Mouse (Mus musculus) layer of hippocampus, adult 8-10 months (tissue): ENCODE results near the gene Camk2g. TPM values are rescaled to one million over a fixed set of nuclear protein-coding genes. Genes with fewer than 3 reads are reported as not detected.

Experiments used
- DNase-seq, 2 experiments: peaks; one replicate each; pipeline ENCODE4 v3.0.0; 2022; ENCODE audit warnings: low spot score in 2 of 2
- total RNA-seq, 4 experiments: library from RNA; stranded (reverse); gene quantifications; 2 replicates each; pipeline ENCODE4 v1.2.4; 2022

The Camk2g gene
- 100 to 1,000 TPM; 247 to 278 (median 262) TPM for total RNA-seq

DNA sequence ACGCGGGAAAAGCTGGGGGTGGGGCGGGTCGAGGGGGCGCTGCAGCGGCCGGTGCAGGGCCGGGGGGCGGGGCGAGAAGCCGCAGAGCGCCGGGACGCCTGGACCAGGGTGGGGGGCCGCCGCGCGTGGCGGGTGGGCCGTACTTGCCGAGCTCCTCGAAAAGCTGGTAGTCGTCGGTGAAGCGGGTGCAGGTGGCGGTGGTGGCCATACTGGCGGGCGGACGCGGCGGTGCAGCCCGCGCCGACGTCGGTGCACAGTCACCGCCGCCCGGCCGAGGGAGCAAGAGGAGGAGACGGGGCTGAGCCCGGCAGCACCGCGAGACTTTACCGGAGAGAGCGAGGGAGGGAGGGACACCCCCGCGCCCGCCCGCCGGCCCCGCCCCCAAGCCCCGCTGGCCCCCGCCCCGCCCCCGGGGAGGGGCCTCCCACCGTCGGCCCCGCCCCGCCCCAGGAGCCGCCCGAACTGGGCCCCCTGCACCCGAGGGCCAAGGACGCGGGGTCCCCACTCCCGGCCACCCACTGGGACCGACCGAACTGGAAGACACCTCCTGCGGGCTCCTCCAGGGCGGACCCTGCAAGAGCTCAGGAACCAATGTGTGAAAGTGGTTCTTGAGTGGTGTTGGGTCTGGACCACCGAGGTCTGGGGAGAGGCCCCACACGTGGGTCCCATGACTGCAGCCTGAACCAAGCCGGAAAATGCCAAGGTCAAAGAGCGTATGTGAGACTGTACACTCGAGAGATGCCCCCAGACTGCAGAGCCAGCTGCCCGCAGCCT, at the start of gene Camk2g:
Gene Camk2g, minus strand, starts transcription at position 331 of the 774 bp plus-strand sequence.
- DNase-seq = peak; percentile 53 to 56

DNA sequence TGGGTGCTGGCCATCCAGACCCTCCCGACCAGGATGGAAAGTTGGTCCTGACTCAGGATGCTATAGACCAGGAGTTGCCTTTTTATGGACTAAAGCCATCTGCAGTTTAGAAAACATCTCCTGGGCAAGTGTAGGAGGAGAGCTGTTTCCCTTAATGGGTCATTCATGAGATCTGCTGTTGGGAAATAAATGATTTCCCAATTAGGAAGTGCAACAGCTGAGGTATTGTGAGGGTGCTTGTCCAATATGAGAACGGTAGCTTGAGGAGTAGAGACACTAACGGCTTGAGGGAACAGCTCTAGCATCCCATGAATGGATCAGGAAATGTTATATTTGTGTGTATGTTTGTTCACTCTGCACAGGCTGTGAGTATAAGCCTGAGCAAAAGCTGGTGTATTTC, 48.7 kb upstream of the Camk2g start:
- no peak for DNase-seq

- no peak for DNase-seq
These were observed 47.6 kb upstream of the Camk2g start for GRCm38 (mm10) chr14:20841526-20841925.

DNA sequence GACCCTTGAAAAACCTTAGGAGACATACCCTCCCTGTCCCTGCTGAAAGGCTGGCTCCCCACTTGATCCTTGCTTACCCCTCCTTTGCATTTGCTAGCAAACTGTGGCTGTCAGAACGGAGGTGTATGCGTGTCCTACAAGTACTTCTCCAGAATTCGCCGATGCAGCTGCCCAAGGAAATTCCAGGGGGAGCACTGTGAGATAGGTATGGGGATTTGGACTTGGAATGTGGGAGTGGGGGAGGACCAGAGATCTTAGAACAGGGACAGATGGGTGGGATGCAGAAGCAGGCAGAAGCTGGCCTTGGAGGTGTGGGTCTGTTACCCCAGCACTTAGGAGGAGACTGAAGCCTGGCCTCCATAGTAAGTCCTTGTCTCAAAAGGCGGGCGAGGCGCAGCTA, 43.8 kb upstream of the Camk2g start:
- no peak for DNase-seq

DNA sequence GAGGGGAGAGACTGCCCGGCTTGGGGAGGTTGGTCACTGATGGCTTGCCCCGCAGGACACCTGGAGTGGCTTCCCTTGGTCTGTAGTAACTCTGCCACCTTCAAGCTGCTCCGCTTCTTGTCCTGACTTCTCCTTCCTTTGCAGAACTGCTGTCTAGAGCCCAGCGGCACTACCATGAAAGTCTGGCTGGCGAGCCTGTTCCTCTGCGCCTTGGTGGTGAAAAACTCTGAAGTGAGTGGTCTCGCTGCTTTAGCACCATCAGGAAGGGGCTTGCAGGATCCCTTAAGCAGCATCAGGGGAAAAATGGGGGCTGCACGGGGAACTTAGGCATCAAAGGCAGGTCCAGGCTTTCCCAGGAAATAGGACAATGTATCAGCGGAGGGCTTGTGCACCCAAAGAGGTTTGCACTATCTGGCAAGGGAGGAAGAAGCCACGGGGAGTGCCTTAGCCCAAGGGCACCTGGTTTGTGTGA, 43.1 kb upstream of the Camk2g start:
- DNase-seq = no peak

- DNase-seq = peak in 1 of 2 experiments; percentile 32
These were observed 42.5 kb upstream of the Camk2g start, which contains the start of gene Plau for GRCm38 (mm10) chr14:20836171-20836904. Plau (plus strand) TSS chr14:20836660.

GRCm38 (mm10) chr14:20834136-20834535, 40.2 kb upstream of the Camk2g start:
- no peak for DNase-seq

- no peak for DNase-seq
These were observed 39.6 kb upstream of the Camk2g start for GRCm38 (mm10) chr14:20833525-20833924.

DNA sequence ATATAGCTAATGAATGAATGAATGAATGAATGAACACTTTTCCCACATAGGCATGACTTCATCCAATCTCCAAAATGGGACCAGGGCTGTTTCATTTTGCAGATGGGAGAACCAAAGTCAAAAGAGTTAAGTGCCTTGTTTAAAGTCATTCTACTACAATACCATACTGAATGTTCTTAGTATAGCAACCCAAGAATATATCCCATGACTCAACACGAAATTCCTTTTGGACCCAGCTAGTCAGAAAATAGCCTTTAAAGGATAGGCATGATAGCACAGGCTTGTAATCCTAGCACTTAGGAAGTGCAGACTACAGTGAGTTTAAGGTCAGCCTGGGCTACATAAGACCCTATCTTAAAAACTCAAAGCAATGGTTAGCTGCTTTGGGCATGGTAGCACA, 38.0 kb upstream of the Camk2g start:
- DNase-seq = no peak

- DNase-seq = no peak
These were observed 37.4 kb upstream of the Camk2g start for GRCm38 (mm10) chr14:20831141-20831910.

DNA sequence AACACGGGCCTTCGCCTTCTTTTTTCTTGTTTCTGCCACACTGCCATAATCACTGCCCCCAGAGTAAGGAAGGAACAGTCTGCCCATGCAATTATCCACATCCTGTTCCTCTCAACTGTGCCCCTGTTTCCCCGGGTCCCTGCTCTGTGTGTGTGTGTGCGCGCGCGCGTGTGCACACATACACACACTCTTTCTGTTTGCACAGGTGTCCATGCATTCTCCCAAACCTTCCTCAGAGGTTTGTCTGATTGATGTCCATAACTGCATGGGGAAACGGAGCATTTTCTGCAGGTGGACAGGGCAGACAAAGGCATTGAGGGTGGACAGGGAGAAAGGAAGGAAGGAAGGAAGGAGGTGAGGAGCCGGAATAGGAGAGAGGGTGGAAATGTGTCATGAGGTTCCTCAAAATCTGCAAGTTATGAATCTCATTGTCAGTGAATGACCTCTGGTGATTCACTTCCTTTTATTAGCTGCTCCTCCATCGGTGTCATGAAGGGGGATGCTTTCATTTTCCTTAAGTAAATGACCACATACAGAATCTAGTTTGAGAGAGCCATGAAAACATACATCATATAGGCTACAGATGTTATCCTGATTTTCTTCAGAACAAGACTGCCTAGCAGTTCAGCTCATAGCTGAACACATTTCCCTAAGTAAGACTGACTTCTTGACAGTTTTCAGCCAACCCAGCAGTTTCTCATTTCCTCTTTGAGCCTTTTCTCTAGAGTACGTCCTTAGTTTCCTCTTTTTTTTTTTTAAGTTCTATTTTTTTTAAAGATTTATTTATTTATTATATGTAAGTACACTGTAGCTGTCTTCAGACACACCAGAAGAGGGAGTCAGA, 35.9 kb upstream of the Camk2g start:
- no peak for DNase-seq

DNA sequence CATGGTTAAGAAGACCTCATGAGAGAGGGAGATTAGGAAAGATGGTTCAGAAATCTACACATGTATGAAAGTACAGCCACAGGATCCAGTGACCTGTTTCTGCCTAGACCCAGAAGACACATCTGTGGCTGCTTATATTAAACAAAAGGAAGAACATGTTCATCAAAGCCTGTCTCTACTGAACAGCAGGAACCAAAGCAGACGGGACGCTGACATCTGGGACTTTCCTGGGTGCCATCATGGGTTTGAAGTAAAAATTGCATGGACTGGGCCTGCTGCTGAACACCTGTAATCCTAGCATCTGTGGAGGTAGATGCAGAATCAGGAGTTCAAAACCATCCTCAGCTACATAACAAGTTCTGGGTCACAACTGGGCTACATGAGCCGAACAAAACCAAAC, 34.6 kb upstream of the Camk2g start:
- DNase-seq = no peak

DNA sequence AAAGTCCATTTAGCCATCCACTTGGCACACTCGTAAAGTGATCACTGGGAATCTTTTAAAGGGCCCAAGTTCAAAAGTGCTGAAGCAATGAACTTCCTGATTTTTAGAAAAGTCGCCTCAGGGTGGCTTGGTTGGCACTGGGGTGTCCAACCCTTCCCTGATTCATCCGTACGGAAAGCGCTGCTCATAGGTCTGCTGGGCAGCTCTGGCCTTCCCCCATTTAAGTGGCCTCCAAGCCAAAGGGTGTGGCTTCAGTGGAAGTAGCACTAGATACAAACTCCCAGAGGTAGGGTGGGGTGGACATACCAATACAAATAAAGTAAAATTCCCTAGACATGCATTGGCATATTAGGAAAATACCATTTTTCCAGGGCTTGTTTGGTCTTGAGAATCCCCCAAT, 33.6 kb upstream of the Camk2g start:
- no peak for DNase-seq

GRCm38 (mm10) chr14:20827061-20827460, 33.2 kb upstream of the Camk2g start:
- DNase-seq = no peak

GRCm38 (mm10) chr14:20825516-20825915, 31.6 kb upstream of the Camk2g start:
- peak in 1 of 2 experiments; percentile 34 for DNase-seq

DNA sequence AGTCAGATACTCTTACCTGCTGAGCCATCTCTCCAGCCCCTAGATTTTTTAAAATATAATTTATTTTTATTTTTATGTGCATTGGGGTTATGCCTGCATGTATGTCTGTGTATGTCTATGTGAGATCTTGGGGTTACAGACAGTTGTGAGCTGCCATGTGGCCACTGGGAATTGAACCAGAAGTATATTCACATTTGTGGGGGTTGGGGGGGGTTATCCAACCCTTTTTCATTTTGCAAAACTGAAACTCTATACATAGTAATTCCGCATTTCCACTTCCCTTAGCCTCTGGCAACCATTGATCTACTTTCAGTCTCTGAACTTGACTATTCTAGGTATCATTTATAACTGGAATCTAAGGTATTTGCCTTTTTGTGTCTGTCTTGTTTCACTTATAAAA, 30.6 kb upstream of the Camk2g start:
- no peak for DNase-seq

- DNase-seq = no peak
These were observed 21.6 kb upstream of the Camk2g start for GRCm38 (mm10) chr14:20815448-20815847.

- DNase-seq = no peak
These were observed 18.0 kb upstream of the Camk2g start for GRCm38 (mm10) chr14:20811779-20812406.

GRCm38 (mm10) chr14:20811236-20811635, 17.3 kb upstream of the Camk2g start:
- no peak for DNase-seq

DNA sequence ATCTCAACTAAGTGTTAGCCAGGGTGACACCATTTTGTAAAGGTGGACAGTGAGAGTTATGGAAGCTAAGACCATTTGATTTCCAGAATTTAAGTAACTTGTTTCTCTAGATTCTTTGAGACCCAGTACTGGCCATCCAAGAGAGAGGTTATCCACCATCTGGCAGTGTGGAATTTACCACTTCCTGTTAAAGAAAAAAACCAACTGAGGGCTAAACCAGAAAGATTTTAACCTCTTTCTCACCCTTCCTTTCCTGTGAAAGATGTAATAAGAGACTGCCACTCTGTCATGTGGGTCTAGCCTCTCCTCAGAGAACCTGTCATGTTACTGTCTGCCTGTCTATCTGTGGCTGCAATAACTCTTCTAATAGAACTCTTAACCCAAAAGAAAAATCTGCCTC, 15.9 kb upstream of the Camk2g start:
- no peak for DNase-seq
